Mouse (Mus musculus): ENCODE measurements around the gene Tango6. TPM values are rescaled to one million over a fixed set of nuclear protein-coding genes. Genes with fewer than 3 reads are reported as not detected.

Gene Tango6
- polyA plus RNA-seq, 1 experiment, result 3.6 TPM

GRCm38 (mm10) chr8:106818626-106819515 lies 136.0 kb downstream of the Tango6 start:
- peaks cover 2% of the 10 kb centered on the region; the same call in 1 of the 2 replicates for H3K36me3 ChIP-seq (ENCODE audit: control insufficient read depth, insufficient read depth, low read length)
- H3K27ac ChIP-seq (ENCODE audit: insufficient read depth, low read length), result no peak overlapping the region
- no peak for DNase-seq (ENCODE audit: low read depth in 1 of 2, low spot score in 2 of 2)
- TF ChIP-seq CTCF (IDR thresholded peaks at IDR 0.05; ENCODE audit: extremely low read depth, insufficient read depth, insufficient read length, insufficient replicate concordance) (no peak), POLR2A (IDR thresholded peaks at IDR 0.05; ENCODE audit: low read depth, low read length) (no peak)
- H3K4me3 ChIP-seq (ENCODE audit: extremely low read depth, insufficient read depth, insufficient read length), result no peak overlapping the region
- no peaks in the 10 kb centered on the region for H3K27me3 ChIP-seq (ENCODE audit: control insufficient read depth, insufficient read depth, low read length)
- no peaks in the 10 kb centered on the region; the same call in 1 of the 2 replicates for H3K4me1 ChIP-seq (ENCODE audit: control insufficient read depth, insufficient read depth, insufficient read length)
- WGBS, result 84% methylated on average over 17 of the region's 17 CpGs

GRCm38 (mm10) chr8:106819581-106819980 lies 136.7 kb downstream of the Tango6 start:
- WGBS, result 92% methylated on average over 3 of the region's 3 CpGs
- H3K27ac ChIP-seq (ENCODE audit: insufficient read depth, low read length), result no peak overlapping the region
- no peak for TF ChIP-seq CTCF (IDR thresholded peaks at IDR 0.05; ENCODE audit: extremely low read depth, insufficient read depth, insufficient read length, insufficient replicate concordance)
- no peak for TF ChIP-seq POLR2A (IDR thresholded peaks at IDR 0.05; ENCODE audit: low read depth, low read length)

GRCm38 (mm10) chr8:106820553-106821515 lies 138.0 kb downstream of the Tango6 start:
- Histone ChIP-seq H3K4me1 (ENCODE audit: control insufficient read depth, insufficient read depth, insufficient read length) (no peaks in the 10 kb centered on the region; the same call in 1 of the 2 replicates), H3K36me3 (ENCODE audit: control insufficient read depth, insufficient read depth, low read length) (peaks cover 2% of the 10 kb centered on the region; the same call in 1 of the 2 replicates), H3K4me3 (ENCODE audit: extremely low read depth, insufficient read depth, insufficient read length) (no peak overlapping the region), H3K27me3 (ENCODE audit: control insufficient read depth, insufficient read depth, low read length) (no peaks in the 10 kb centered on the region), H3K27ac (ENCODE audit: insufficient read depth, low read length) (no peak overlapping the region)
- TF ChIP-seq CTCF (IDR thresholded peaks at IDR 0.05; ENCODE audit: extremely low read depth, insufficient read depth, insufficient read length, insufficient replicate concordance) (no peak), POLR2A (IDR thresholded peaks at IDR 0.05; ENCODE audit: low read depth, low read length) (no peak)
- WGBS, result 60% methylated on average over 14 of the region's 14 CpGs
- DNase-seq (ENCODE audit: low read depth in 1 of 2, low spot score in 2 of 2), result no peak

More at GRCm38 (mm10) chr8:106819581-106819980, 136.7 kb downstream of the Tango6 start:
- no peak for DNase-seq (ENCODE audit: low read depth in 1 of 2, low spot score in 2 of 2)
- Histone ChIP-seq H3K4me1 (ENCODE audit: control insufficient read depth, insufficient read depth, insufficient read length) (no peaks in the 10 kb centered on the region; the same call in 1 of the 2 replicates), H3K27me3 (ENCODE audit: control insufficient read depth, insufficient read depth, low read length) (no peaks in the 10 kb centered on the region), H3K4me3 (ENCODE audit: extremely low read depth, insufficient read depth, insufficient read length) (no peak overlapping the region), H3K36me3 (ENCODE audit: control insufficient read depth, insufficient read depth, low read length) (peaks cover 2% of the 10 kb centered on the region; the same call in 1 of the 2 replicates)

- DNase-seq (ENCODE audit: low read depth in 1 of 2, low spot score in 2 of 2), result no peak
- H3K4me1 ChIP-seq (ENCODE audit: control insufficient read depth, insufficient read depth, insufficient read length), result no peaks in the 10 kb centered on the region
- no peak overlapping the region for H3K27ac ChIP-seq (ENCODE audit: insufficient read depth, low read length)
- TF ChIP-seq CTCF (IDR thresholded peaks at IDR 0.05; ENCODE audit: extremely low read depth, insufficient read depth, insufficient read length, insufficient replicate concordance), result no peak
- TF ChIP-seq POLR2A (IDR thresholded peaks at IDR 0.05; ENCODE audit: low read depth, low read length), result no peak
- no peak overlapping the region for H3K4me3 ChIP-seq (ENCODE audit: extremely low read depth, insufficient read depth, insufficient read length)
- H3K36me3 ChIP-seq (ENCODE audit: control insufficient read depth, insufficient read depth, low read length), result no peaks in the 10 kb centered on the region
- no peaks in the 10 kb centered on the region for H3K27me3 ChIP-seq (ENCODE audit: control insufficient read depth, insufficient read depth, low read length)
- 94% methylated on average over 6 of the region's 6 CpGs for WGBS
Measured at GRCm38 (mm10) chr8:106828921-106829320, 146.1 kb downstream of the Tango6 start.

GRCm38 (mm10) chr8:106829526-106830045 lies 146.7 kb downstream of the Tango6 start:
- Histone ChIP-seq H3K27ac (ENCODE audit: insufficient read depth, low read length) (no peak overlapping the region), H3K27me3 (ENCODE audit: control insufficient read depth, insufficient read depth, low read length) (no peaks in the 10 kb centered on the region), H3K36me3 (ENCODE audit: control insufficient read depth, insufficient read depth, low read length) (no peaks in the 10 kb centered on the region), H3K4me1 (ENCODE audit: control insufficient read depth, insufficient read depth, insufficient read length) (no peaks in the 10 kb centered on the region), H3K4me3 (ENCODE audit: extremely low read depth, insufficient read depth, insufficient read length) (no peak overlapping the region)
- DNase-seq (ENCODE audit: low read depth in 1 of 2, low spot score in 2 of 2), result no peak
- TF ChIP-seq CTCF (IDR thresholded peaks at IDR 0.05; ENCODE audit: extremely low read depth, insufficient read depth, insufficient read length, insufficient replicate concordance) (no peak), POLR2A (IDR thresholded peaks at IDR 0.05; ENCODE audit: low read depth, low read length) (no peak)
- WGBS, result 90% methylated on average over 5 of the region's 5 CpGs

- TF ChIP-seq POLR2A (IDR thresholded peaks at IDR 0.05; ENCODE audit: low read depth, low read length) (no peak), CTCF (IDR thresholded peaks at IDR 0.05; ENCODE audit: extremely low read depth, insufficient read depth, insufficient read length, insufficient replicate concordance) (no peak)
- Histone ChIP-seq H3K4me1 (ENCODE audit: control insufficient read depth, insufficient read depth, insufficient read length) (no peaks in the 10 kb centered on the region), H3K36me3 (ENCODE audit: control insufficient read depth, insufficient read depth, low read length) (no peaks in the 10 kb centered on the region), H3K4me3 (ENCODE audit: extremely low read depth, insufficient read depth, insufficient read length) (no peak overlapping the region), H3K27ac (ENCODE audit: insufficient read depth, low read length) (no peak overlapping the region), H3K27me3 (ENCODE audit: control insufficient read depth, insufficient read depth, low read length) (no peaks in the 10 kb centered on the region)
- WGBS, result 66% methylated on average over 1 of the region's 1 CpGs
- no peak for DNase-seq (ENCODE audit: low read depth in 1 of 2, low spot score in 2 of 2)
Measured at GRCm38 (mm10) chr8:106834899-106835298, 152.0 kb downstream of the Tango6 start.
